Comparison of ENCODE assay signal across 22 mouse cellular contexts in the genomic region with DNA sequence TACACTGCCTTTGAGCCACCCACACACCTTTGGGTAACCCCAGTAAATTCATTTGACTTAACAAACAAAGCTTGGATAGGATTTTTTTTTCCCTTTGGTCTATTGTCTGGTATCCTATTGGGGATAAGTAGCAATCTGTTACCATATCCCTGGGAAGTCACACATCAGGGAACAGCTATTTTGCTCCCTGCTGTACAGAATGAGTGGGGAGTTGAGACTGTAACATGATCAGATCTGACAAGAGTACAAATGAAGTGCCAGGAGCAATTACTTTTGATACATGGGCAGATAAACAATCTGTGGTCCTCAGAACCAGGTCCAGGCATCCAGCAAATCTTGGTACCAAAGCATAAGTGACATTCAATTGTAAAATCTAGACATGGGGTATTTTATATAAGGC.
A peak's percentile ranks its signal among the peaks of the same experiment; 100 is the strongest.
DNase-seq lines count a peak whose midpoint lies in the region; ATAC-seq and TF ChIP-seq lines count a peak whose summit lies in the region.
"Had no signal": no experiment of that assay in that cellular context is flagged by ENCODE, and none has a peak within 500 bp of the region (broad histone marks: within the 10 kb centered on the region; RNA-seq: fewer than 3 reads in every experiment).

No protein-coding gene starts in this region.

- no peak for TF ChIP-seq CTCF in hindbrain, postnatal 0 days (IDR thresholded peaks at IDR 0.05; ENCODE audit: low read depth)
- no peak for TF ChIP-seq CTCF in kidney, postnatal 0 days (IDR thresholded peaks at IDR 0.05; ENCODE audit: low read depth)

- ATAC-seq in cerebellum, adult (ENCODE audit: insufficient number of reproducible peaks, low FRiP score, low TSS enrichment): peak; percentile 40; the same call in 1 of the 2 replicates
- ATAC-seq in hindbrain, postnatal 0 days: no peak
- ATAC-seq in hindbrain, embryonic 16.5 days: no peak
- ATAC-seq in kidney, postnatal 0 days (replicated peaks; ENCODE audit: low FRiP score, low read depth): no peak; the same call in 1 of the 2 replicates
- no peak for ATAC-seq in megakaryocyte progenitor cell, adult 5-6 weeks (replicated peaks; ENCODE audit: poor library complexity)
- ATAC-seq: CD4-positive, CD25-positive, alpha-beta regulatory T cell, adult 4 months; forebrain, embryonic 13.5 days; forebrain, postnatal 0 days had no signal

- H3K36me3 ChIP-seq in hindbrain, postnatal 0 days (ENCODE audit: insufficient read depth, low read length): no peaks in the 10 kb centered on the region
- H3K36me3 ChIP-seq in hindbrain, embryonic 16.5 days (ENCODE audit: control insufficient read depth, insufficient read depth, low read length): no peaks in the 10 kb centered on the region
- no peaks in the 10 kb centered on the region for H3K36me3 ChIP-seq in kidney, postnatal 0 days (ENCODE audit: insufficient read depth, low read length)
- H3K36me3 ChIP-seq: embryonic facial prominence, embryonic 13.5 days; G1E; heart, embryonic 15.5 days; hindbrain, embryonic 13.5 days had no signal

- no peak overlapping the region for H3K4me3 ChIP-seq in hindbrain, postnatal 0 days (ENCODE audit: low read length)
- no peak overlapping the region for H3K4me3 ChIP-seq in hindbrain, embryonic 16.5 days (ENCODE audit: low read length)
- H3K4me3 ChIP-seq in kidney, postnatal 0 days (replicated peaks; ENCODE audit: low read depth, low read length): no peak overlapping the region
- H3K4me3 ChIP-seq: embryonic facial prominence, embryonic 13.5 days; forebrain, embryonic 13.5 days; heart, adult 2 months; heart, embryonic 15.5 days; hindbrain, embryonic 13.5 days had no signal

- no peaks in the 10 kb centered on the region for H3K27me3 ChIP-seq in hindbrain, postnatal 0 days (ENCODE audit: insufficient read depth, low read length)
- no peaks in the 10 kb centered on the region for H3K27me3 ChIP-seq in hindbrain, embryonic 16.5 days (replicated peaks; ENCODE audit: control insufficient read depth, insufficient read depth, low read length)
- H3K27me3 ChIP-seq in kidney, postnatal 0 days (ENCODE audit: insufficient read depth, low read length): no peaks in the 10 kb centered on the region
- H3K27me3 ChIP-seq: embryonic facial prominence, embryonic 13.5 days; forebrain, embryonic 13.5 days; heart, embryonic 15.5 days; hindbrain, embryonic 13.5 days had no signal

- H3K4me2 ChIP-seq in hindbrain, postnatal 0 days (ENCODE audit: low read depth, low read length): no peak overlapping the region
- H3K4me2 ChIP-seq in hindbrain, embryonic 16.5 days (ENCODE audit: low read length): no peak overlapping the region
- no peak overlapping the region for H3K4me2 ChIP-seq in kidney, postnatal 0 days (ENCODE audit: low read length)
- H3K4me2 ChIP-seq: embryonic facial prominence, embryonic 13.5 days; forebrain, embryonic 13.5 days; heart, embryonic 11.5 days; heart, embryonic 15.5 days; hindbrain, embryonic 13.5 days had no signal

- H3K4me1 ChIP-seq in hindbrain, postnatal 0 days (ENCODE audit: insufficient read depth, low read length): no peaks in the 10 kb centered on the region
- H3K4me1 ChIP-seq in hindbrain, embryonic 16.5 days (ENCODE audit: control insufficient read depth, insufficient read depth, low read depth, low read length): no peaks in the 10 kb centered on the region
- no peaks in the 10 kb centered on the region for H3K4me1 ChIP-seq in kidney, postnatal 0 days (replicated peaks; ENCODE audit: insufficient read depth, low read length)
- H3K4me1 ChIP-seq: embryonic facial prominence, embryonic 13.5 days; forebrain, embryonic 13.5 days; heart, embryonic 15.5 days had no signal

- H3K27ac ChIP-seq in hindbrain, postnatal 0 days: 0 out of 2 replicates have a peak overlapping the region, but pooled peaks have one; percentile 20
- no peak overlapping the region for H3K27ac ChIP-seq in hindbrain, embryonic 16.5 days (ENCODE audit: low read depth, low read length)
- no peak overlapping the region for H3K27ac ChIP-seq in kidney, postnatal 0 days
- H3K27ac ChIP-seq: embryonic facial prominence, embryonic 13.5 days; forebrain, embryonic 13.5 days; heart, adult 2 months; heart, embryonic 15.5 days; hindbrain, embryonic 13.5 days had no signal

- no peak overlapping the region for H3K9ac ChIP-seq in hindbrain, postnatal 0 days (replicated peaks; ENCODE audit: low read length)
- no peak overlapping the region for H3K9ac ChIP-seq in hindbrain, embryonic 16.5 days (ENCODE audit: low read depth, low read length)
- H3K9ac ChIP-seq in kidney, postnatal 0 days (ENCODE audit: low read depth, low read length): no peak overlapping the region
- H3K9ac ChIP-seq: embryonic facial prominence, embryonic 13.5 days; forebrain, embryonic 13.5 days; forebrain, postnatal 0 days; heart, embryonic 15.5 days; hindbrain, embryonic 13.5 days had no signal

- no peaks in the 10 kb centered on the region for H3K9me3 ChIP-seq in hindbrain, postnatal 0 days (ENCODE audit: low read length)
- no peaks in the 10 kb centered on the region for H3K9me3 ChIP-seq in hindbrain, embryonic 16.5 days (ENCODE audit: control insufficient read depth, low read length)
- no peaks in the 10 kb centered on the region for H3K9me3 ChIP-seq in kidney, postnatal 0 days (replicated peaks; ENCODE audit: low read length)
- H3K9me3 ChIP-seq: embryonic facial prominence, embryonic 13.5 days; forebrain, embryonic 13.5 days; heart, embryonic 15.5 days; hindbrain, embryonic 13.5 days had no signal

- DNase-seq in cerebellum, adult 11 months: no peak
- peak; percentile 42 for DNase-seq in hindbrain, postnatal 0 days (ENCODE audit: low spot score)
- peak; percentile 78 for DNase-seq in kidney, postnatal 0 days (ENCODE audit: low spot score)
- DNase-seq in kidney, postnatal 36 days: no peak
- peak; percentile 81 for DNase-seq in retina, embryonic 14.5 days (ENCODE audit: low spot score)
- DNase-seq: adrenal gland, postnatal 10 days; B cell, adult 2 months; embryo, embryonic 11 days; forebrain, postnatal 0 days; gastrocnemius, postnatal 14 days; heart, adult 2 months; heart, postnatal 14 days had no signal

Comparison
In these comparisons a context has a peak if more than half of its experiments do, and no peak if none do; other contexts are left out.
1. DNase-seq: peak in hindbrain, postnatal 0 days (single experiment), kidney, postnatal 0 days (single experiment) and retina, embryonic 14.5 days (single experiment); none in cerebellum, adult 11 months (single experiment) and kidney, postnatal 36 days (0 of 2).